Mouse (Mus musculus) embryonic fibroblast, embryonic 13.5 days (primary cell): ENCODE data around the gene Fars2. TPM values are rescaled to one million over a fixed set of nuclear protein-coding genes. Genes with fewer than 3 reads are reported as not detected.

Experiments used
- H3K27ac ChIP-seq: 2 replicates; pipeline ENCODE4 v1.5.1; 2012; ENCODE audit warnings: low read length, control low read depth, inconsistent platforms; ENCODE audit not compliant: insufficient read depth
- H3K4me1 ChIP-seq: 2 replicates; pipeline ENCODE4 v1.6.1; 2011; ENCODE audit warnings: low read length; ENCODE audit not compliant: control insufficient read depth, insufficient read depth
- H3K4me3 ChIP-seq: 2 replicates; pipeline ENCODE4 v1.5.1; 2011; ENCODE audit warnings: mild to moderate bottlenecking, control low read depth, low read length; ENCODE audit not compliant: insufficient read depth
- CTCF ChIP-seq: IDR thresholded peaks from 2 replicates; pipeline ENCODE4 v1.5.1; 2011; ENCODE audit warnings: mild to moderate bottlenecking, control low read depth, low read length, moderate library complexity, borderline replicate concordance; ENCODE audit not compliant: insufficient read depth
- POLR2A ChIP-seq: IDR thresholded peaks from 2 replicates; pipeline ENCODE4 v1.6.1; 2011; ENCODE audit warnings: low read depth, mild to moderate bottlenecking, control low read depth, low read length, moderate library complexity
- polyA plus RNA-seq: library from polyadenylated mRNA; stranded (reverse); fragments of >200 nt; gene quantifications from 2 replicates; pipeline ENCODE4 v1.2.4, GENCODE M21; 2011; ENCODE audit warnings: low read depth; ENCODE audit not compliant: missing spikeins, insufficient read length

Fars2 gene
- polyA plus RNA-seq, 1 experiment = 16.0 TPM

DNA sequence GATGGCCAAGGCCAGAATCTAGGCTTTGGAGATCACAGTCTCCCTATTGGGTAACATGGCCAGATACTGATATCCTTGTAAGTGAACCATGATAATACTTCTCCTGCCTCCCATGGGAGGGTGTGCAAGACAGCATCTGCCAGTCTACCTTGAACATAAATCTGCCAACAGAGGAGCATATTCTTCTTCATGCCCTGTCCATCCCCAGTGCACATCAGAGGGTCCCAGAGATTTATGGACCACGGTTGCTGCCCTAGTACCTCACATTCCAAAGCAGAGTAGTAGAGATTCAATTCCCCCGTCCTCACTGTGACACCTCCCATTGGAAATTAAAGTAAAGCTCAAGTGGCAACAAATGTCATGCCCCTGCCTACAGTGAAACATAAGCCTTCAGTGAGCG, 361.0 kb downstream of the Fars2 start:
- H3K4me3 ChIP-seq = no peak overlapping the region
- TF ChIP-seq CTCF (no peak), POLR2A (no peak)
- no peak overlapping the region for H3K27ac ChIP-seq
- H3K4me1 ChIP-seq = no peaks in the 10 kb centered on the region

DNA sequence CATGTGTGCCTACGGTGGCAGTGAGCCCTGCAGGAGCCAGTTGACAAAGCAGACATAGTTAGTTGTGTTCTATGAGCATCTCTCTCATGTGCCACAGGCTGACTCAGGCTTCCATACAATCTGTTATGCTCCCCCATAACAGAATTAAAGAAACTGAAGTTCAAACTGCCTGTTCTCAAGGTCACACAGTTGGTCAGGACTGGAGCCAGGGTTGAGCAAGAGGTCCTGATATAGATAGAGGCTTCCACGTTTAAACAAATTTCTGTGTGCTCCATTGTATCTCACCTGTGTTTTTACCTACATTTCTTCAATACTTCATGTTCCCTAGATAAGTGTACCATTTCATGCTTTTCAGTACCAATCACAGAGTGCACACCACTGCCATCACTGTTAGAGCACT, 362.9 kb downstream of the Fars2 start:
- no peak for TF ChIP-seq POLR2A
- no peak for TF ChIP-seq CTCF
- H3K27ac ChIP-seq = no peak overlapping the region
- no peaks in the 10 kb centered on the region for H3K4me1 ChIP-seq
- H3K4me3 ChIP-seq = no peak overlapping the region

DNA sequence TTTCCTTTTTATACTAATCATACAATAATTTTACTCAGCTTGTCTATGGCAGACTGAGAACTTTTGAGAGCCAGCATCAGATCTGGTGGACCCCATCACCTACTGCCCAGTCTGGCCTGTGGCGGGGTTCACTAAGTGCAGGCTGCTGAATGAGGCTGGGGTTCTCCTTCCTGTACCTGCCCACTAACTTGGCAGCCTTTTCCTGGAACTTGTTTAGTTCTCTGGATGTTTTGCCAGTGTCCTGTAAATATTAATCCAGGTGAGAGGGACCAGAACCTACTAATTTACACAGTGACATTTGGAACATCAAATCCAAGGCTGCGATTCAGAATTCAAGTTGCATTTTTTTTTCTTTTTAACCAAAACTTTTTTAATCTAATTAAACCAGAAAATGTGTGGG, 367.2 kb downstream of the Fars2 start:
- no peak overlapping the region for H3K27ac ChIP-seq
- no peak for TF ChIP-seq POLR2A
- no peak for TF ChIP-seq CTCF
- no peaks in the 10 kb centered on the region for H3K4me1 ChIP-seq
- no peak overlapping the region for H3K4me3 ChIP-seq

DNA sequence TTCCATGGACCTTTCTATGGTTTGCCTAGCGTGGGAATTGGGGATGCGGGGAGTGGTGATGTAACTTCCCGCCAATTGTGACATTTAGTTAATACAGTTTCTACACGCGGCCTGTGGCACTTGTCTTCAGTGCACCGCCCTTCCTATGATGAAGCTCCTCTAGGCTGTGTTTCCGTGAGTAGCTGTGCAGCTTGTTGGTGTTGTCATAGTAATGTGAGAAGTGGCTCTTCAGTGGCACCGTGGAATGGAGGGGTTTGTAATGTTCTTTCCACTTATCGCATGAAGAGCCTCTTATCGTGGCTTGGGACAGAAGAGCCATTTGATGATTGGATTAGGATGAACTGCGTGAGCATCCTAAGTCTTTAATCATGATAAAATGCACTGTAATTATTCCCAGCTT, 369.5 kb downstream of the Fars2 start:
- TF ChIP-seq POLR2A (no peak), CTCF (no peak)
- Histone ChIP-seq H3K4me3 (no peak overlapping the region), H3K27ac (no peak overlapping the region), H3K4me1 (no peaks in the 10 kb centered on the region)

DNA sequence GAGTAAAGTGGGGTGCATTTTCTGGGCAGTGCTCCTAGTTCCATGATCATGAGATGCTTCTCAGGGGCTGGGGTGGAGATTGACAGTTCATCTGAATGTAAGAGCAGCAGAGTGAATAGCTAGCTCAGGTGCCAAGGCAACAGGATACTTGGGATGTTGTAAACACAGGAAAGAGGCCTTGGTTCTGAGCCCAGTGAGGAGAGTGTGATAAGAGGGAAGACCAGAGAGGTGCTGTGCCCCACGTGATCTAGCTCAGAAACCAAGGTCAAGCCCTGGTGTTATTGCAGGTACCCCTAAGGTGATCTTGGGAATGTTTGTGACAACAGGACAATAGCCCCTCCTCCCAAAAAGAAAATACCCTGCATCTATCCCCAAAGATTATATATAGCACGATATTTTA, 372.2 kb downstream of the Fars2 start:
- TF ChIP-seq CTCF (no peak), POLR2A (no peak)
- H3K4me1 ChIP-seq = no peaks in the 10 kb centered on the region
- no peak overlapping the region for H3K27ac ChIP-seq
- no peak overlapping the region for H3K4me3 ChIP-seq

GRCm38 (mm10) chr13:36490612-36491011, 373.4 kb downstream of the Fars2 start:
- Histone ChIP-seq H3K4me3 (no peak overlapping the region), H3K27ac (no peak overlapping the region), H3K4me1 (no peaks in the 10 kb centered on the region)
- TF ChIP-seq POLR2A (no peak), CTCF (no peak)

DNA sequence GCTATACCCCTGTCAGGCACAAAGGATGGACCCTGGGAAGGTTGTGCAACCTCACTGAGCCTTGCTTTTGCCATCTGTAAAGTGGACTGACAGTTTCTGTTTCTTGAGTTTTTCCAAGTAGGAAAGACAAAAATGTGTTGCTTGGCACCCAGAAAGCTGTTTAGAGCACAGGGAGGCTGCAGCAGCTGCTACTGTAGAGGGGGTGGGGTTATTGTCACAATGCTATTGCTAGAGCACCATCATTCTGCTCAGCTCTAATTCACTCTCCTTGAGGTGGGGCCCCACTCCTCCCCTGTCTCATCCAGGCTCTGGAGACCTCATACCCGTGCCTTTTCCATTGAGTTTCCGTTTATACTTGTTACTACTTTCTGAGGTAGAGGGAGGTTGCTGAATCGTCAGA, 375.2 kb downstream of the Fars2 start:
- TF ChIP-seq POLR2A = no peak
- TF ChIP-seq CTCF = no peak
- Histone ChIP-seq H3K4me3 (no peak overlapping the region), H3K4me1 (no peaks in the 10 kb centered on the region), H3K27ac (no peak overlapping the region)

DNA sequence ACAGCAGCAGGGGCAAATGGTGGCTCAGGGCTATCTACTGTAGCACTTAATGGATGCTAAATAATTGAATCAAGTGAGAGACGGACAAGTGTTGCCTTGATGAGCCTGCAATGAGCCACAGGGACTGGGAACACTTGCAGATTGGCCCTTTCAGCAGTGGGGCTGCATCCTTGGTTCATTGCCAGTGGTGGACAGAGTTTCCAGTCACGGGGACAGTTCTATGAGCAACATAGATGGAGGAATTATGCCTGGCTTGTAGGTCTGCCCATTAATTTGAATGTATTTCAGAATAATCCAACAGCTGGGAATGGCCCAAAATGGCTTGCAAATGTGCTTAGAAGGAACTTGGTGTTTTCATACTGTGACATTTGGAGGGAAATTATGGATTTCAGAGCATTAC, 376.1 kb downstream of the Fars2 start:
- no peak overlapping the region for H3K4me3 ChIP-seq
- TF ChIP-seq POLR2A (no peak), CTCF (no peak)
- H3K27ac ChIP-seq = no peak overlapping the region
- no peaks in the 10 kb centered on the region for H3K4me1 ChIP-seq

DNA sequence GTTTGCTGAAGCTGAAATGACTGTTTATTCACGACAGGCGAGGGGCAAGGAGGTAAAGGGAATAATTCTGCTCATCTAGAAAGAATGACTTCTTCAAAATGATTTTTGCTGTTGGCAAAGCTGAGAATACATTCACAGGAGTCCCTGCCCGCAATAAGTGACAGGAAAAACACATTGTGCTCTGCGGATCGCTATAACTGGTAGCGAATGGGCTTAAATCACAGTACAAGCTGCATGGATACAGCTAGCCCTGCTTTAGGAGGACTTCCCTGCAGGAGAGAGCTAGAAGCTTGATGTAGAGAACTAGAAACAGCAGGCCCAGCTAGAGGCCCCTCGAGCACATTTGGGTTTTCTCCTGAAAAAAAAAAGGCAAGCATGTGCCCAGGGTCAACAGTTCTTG, 376.6 kb downstream of the Fars2 start:
- H3K4me3 ChIP-seq = no peak overlapping the region
- H3K27ac ChIP-seq = no peak overlapping the region
- no peaks in the 10 kb centered on the region for H3K4me1 ChIP-seq
- TF ChIP-seq POLR2A = no peak
- no peak for TF ChIP-seq CTCF

DNA sequence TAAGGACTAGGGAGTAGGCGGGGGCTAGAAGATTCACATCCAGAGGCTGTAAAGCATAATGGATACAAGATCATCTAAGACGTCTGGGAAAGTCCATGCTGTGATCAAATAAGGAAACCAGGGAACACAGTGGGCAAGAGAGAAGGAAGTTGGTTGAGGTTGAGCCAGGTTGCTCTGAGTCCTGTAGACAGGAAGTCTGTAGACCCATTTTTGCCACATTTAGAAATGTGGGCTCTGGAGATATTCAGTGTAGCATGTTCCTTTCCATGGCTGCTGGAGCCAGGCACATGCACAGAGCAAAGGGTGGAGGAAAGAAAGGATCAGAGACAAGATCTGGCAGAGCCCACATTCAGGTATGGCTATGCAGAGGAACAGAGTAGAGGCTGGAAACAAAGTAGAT, 378.8 kb downstream of the Fars2 start:
- Histone ChIP-seq H3K4me1 (no peaks in the 10 kb centered on the region), H3K27ac (no peak overlapping the region), H3K4me3 (no peak overlapping the region)
- TF ChIP-seq POLR2A (no peak), CTCF (no peak)

- Histone ChIP-seq H3K27ac (no peak overlapping the region), H3K4me1 (no peaks in the 10 kb centered on the region), H3K4me3 (no peak overlapping the region)
- TF ChIP-seq CTCF (no peak), POLR2A (no peak)
Measured at GRCm38 (mm10) chr13:36497346-36497745, 380.1 kb downstream of the Fars2 start.
